Mouse (Mus musculus) testis, adult 2 months (tissue): ENCODE measurements around the gene Ralgapa1.

Experiments used
- CTCF ChIP-seq: fragments of 200-500 bp; IDR thresholded peaks from 2 replicates; pipeline ENCODE4 v1.5.1; 2012; ENCODE audit warnings: low read depth, mild to moderate bottlenecking, inconsistent platforms, low read length, moderate library complexity; ENCODE audit not compliant: control insufficient read depth, insufficient read depth, insufficient replicate concordance
- POLR2A ChIP-seq: fragments of 200-500 bp; IDR thresholded peaks from 2 replicates; pipeline ENCODE4 v1.6.1; 2012; ENCODE audit warnings: low read depth, mild to moderate bottlenecking, inconsistent platforms, low read length, moderate library complexity; ENCODE audit not compliant: control insufficient read depth

GRCm38 (mm10) chr12:55607902-55608301 is 213.1 kb downstream of the Ralgapa1 start:
- no peak for TF ChIP-seq POLR2A
- no peak for TF ChIP-seq CTCF
